8 mouse cellular contexts compared by ENCODE assay signal in the genomic region with DNA sequence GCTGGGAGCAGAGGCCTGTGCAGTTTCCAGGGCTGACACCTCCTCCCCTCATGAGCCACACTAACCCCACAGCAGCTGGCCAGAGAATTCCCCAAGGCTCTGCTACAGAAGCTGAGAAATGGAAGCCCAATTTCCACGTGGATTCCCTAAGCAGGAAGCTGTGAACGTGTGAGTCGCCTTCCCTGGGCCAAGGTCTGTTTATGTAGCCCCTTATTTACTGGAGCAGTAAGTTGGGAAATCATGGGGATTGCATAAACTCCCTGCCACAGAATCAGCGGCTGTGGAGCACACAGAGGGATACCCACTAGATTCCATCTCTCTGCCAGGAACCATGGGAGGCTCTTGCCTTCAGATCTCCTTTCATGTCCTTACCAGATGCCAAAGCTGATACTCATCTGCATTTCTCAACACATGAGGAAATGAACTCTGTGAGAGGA.
DNase-seq lines count a peak whose midpoint lies in the region; ATAC-seq lines count a peak whose summit lies in the region.

No protein-coding gene starts in this region.

- H3K27me3 ChIP-seq in hindbrain, embryonic 13.5 days, result no peaks in the 10 kb centered on the region

- peaks cover 74% of the 10 kb centered on the region for H3K4me1 ChIP-seq in hindbrain, embryonic 13.5 days (replicated peaks)

- peak; percentile 66 for DNase-seq in MN1 (ENCODE audit: low spot score)
- peak; percentile 31 for DNase-seq in adrenal gland, postnatal 10 days
- peak; percentile 22 for DNase-seq in gastrocnemius, postnatal 10 days
- DNase-seq in lung, postnatal 10 days, result peak; percentile 60
- DNase-seq in cerebellum, adult 18-20 months, result no peak
- no peak for DNase-seq in layer of hippocampus, adult 11-12 months (ENCODE audit: low spot score)

- ATAC-seq in hindbrain, embryonic 13.5 days (ENCODE audit: low FRiP score), result no peak
- ATAC-seq in erythroblast, adult 5-6 weeks (replicated peaks; ENCODE audit: low FRiP score, poor library complexity, severe bottlenecking), result no peak

- H3K4me2 ChIP-seq in hindbrain, embryonic 13.5 days, result no peak overlapping the region

- no peak overlapping the region for H3K9ac ChIP-seq in hindbrain, embryonic 13.5 days

- 15% methylated on average over 4 of the region's 4 CpGs for WGBS in hindbrain, embryonic 13.5 days

- no peaks in the 10 kb centered on the region for H3K9me3 ChIP-seq in hindbrain, embryonic 13.5 days

- no peak overlapping the region for H3K4me3 ChIP-seq in hindbrain, embryonic 13.5 days

- H3K27ac ChIP-seq in hindbrain, embryonic 13.5 days, result peak overlapping the region; percentile 49

- H3K36me3 ChIP-seq in hindbrain, embryonic 13.5 days, result no peaks in the 10 kb centered on the region

Comparison
In these comparisons a context has a peak if more than half of its experiments do, and no peak if none do; other contexts are left out.
1. DNase-seq: peak in MN1 (single experiment), adrenal gland, postnatal 10 days (single experiment), gastrocnemius, postnatal 10 days (single experiment) and lung, postnatal 10 days (single experiment); none in cerebellum, adult 18-20 months (0 of 2) and layer of hippocampus, adult 11-12 months (single experiment).